Mouse (Mus musculus): Measurements from ENCODE around the gene Sh3rf1.

Sh3rf1 gene

GRCm38 (mm10) chr8:61403266-61404177 lies 179.8 kb downstream of the Sh3rf1 start:
- in situ Hi-C loops (cut with MboI, MseI) = no loop called here

- in situ Hi-C loops (cut with MboI, MseI) = no loop called here
Observed at GRCm38 (mm10) chr8:61404178-61404560, 180.5 kb downstream of the Sh3rf1 start.

GRCm38 (mm10) chr8:61409081-61409480 lies 185.4 kb downstream of the Sh3rf1 start:
- in situ Hi-C loops (cut with MboI, MseI) = no loop called here

GRCm38 (mm10) chr8:61409712-61410111 lies 186.0 kb downstream of the Sh3rf1 start:
- in situ Hi-C loops (cut with MboI, MseI) = loop anchor here in 1 of 2 experiments (10.0 kb wide), 1 partner anchor 65 kb away; no protein-coding TSS in a partner anchor

GRCm38 (mm10) chr8:61419521-61419920 lies 195.8 kb downstream of the Sh3rf1 start:
- in situ Hi-C loops (cut with MboI, MseI) = loop anchor here in 1 of 2 experiments (10.0 kb wide), 1 partner anchor 55 kb away; no protein-coding TSS in a partner anchor

- in situ Hi-C loops (cut with MboI, MseI) = no loop called here
Observed at GRCm38 (mm10) chr8:61420166-61420565, 196.5 kb downstream of the Sh3rf1 start.

GRCm38 (mm10) chr8:61421606-61422005 lies 197.9 kb downstream of the Sh3rf1 start:
- in situ Hi-C loops (cut with MboI, MseI) = no loop called here

GRCm38 (mm10) chr8:61425125-61425524 lies 201.5 kb downstream of the Sh3rf1 start:
- in situ Hi-C loops (cut with MboI, MseI) = no loop called here

GRCm38 (mm10) chr8:61426072-61426471 lies 202.4 kb downstream of the Sh3rf1 start:
- in situ Hi-C loops (cut with MboI, MseI) = no loop called here

GRCm38 (mm10) chr8:61426671-61427070 lies 203.0 kb downstream of the Sh3rf1 start:
- in situ Hi-C loops (cut with MboI, MseI) = no loop called here

- in situ Hi-C loops (cut with MboI, MseI) = no loop called here
Observed at GRCm38 (mm10) chr8:61427916-61428681, 204.4 kb downstream of the Sh3rf1 start.

GRCm38 (mm10) chr8:61428821-61429482 lies 205.3 kb downstream of the Sh3rf1 start:
- in situ Hi-C loops (cut with MboI, MseI) = no loop called here

GRCm38 (mm10) chr8:61435481-61435880 lies 211.8 kb downstream of the Sh3rf1 start:
- in situ Hi-C loops (cut with MboI, MseI) = loop anchor here in 1 of 2 experiments (5.0 kb wide), 1 partner anchor 47 kb away; no protein-coding TSS in a partner anchor

GRCm38 (mm10) chr8:61436147-61436546 lies 212.5 kb downstream of the Sh3rf1 start:
- in situ Hi-C loops (cut with MboI, MseI) = loop anchor here in 1 of 2 experiments (5.0 kb wide), 1 partner anchor 46 kb away; no protein-coding TSS in a partner anchor

GRCm38 (mm10) chr8:61436586-61437304 lies 213.1 kb downstream of the Sh3rf1 start:
- in situ Hi-C loops (cut with MboI, MseI) = loop anchor here in 1 of 2 experiments (5.0 kb wide), 1 partner anchor 46 kb away; no protein-coding TSS in a partner anchor

- in situ Hi-C loops (cut with MboI, MseI) = loop anchor here in 1 of 2 experiments (5.0 kb wide), 1 partner anchor 45 kb away; no protein-coding TSS in a partner anchor
Observed at GRCm38 (mm10) chr8:61437305-61437605, 213.6 kb downstream of the Sh3rf1 start.

GRCm38 (mm10) chr8:61442988-61443387 lies 219.3 kb downstream of the Sh3rf1 start:
- in situ Hi-C loops (cut with MboI, MseI) = no loop called here

GRCm38 (mm10) chr8:61444358-61444757 lies 220.7 kb downstream of the Sh3rf1 start:
- in situ Hi-C loops (cut with MboI, MseI) = no loop called here
